ENCODE assay signal across 11 mouse cellular contexts in the genomic region with DNA sequence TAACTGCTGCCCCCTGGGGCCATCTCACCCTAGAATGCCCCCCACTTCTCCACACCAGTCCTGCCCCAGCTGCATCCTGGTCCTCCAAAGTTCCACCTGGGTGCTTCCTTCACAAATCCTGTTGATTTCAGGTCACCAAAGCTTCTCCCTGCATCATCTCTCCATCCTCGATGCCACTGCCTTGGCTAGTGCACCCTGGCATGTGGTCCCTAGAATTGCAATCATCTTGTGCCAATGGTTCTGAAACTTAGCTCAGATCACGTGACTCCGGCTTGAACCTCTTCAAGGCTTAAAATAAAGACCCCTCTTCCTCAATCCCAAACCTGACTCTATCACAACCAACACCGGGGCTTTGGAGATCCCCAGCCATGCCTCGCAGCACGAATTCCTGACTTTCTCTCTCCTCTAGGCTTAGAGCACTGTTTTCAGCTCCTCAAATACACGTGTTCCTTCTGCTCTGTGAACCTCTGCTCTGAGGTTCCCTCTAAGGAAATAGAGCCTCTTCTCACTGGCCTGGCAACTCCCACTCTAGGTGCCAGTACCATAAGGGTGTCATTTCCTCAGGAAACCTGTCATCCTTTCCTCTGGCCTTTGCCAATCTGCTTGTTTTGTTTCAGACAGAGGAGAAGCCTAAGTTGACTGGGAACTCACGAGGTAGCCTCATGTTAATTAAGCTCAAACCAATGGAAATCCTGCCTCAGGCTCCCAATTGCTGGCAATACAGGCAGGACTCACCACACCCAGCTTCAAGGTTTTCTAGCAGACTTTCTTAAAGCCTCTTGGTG. TPM values are rescaled to one million over a fixed set of nuclear protein-coding genes. Genes with fewer than 3 reads are reported as not detected.
A peak's percentile ranks its signal among the peaks of the same experiment; 100 is the strongest.
DNase-seq lines count a peak whose midpoint lies in the region; ATAC-seq and TF ChIP-seq lines count a peak whose summit lies in the region.
"Had no signal": no experiment of that assay in that cellular context is flagged by ENCODE, and none has a peak within 500 bp of the region (broad histone marks: within the 10 kb centered on the region; RNA-seq: fewer than 3 reads in every experiment).

No protein-coding gene starts in this region.

- H3K27me3 ChIP-seq in hindbrain, embryonic 12.5 days = peaks cover 16% of the 10 kb centered on the region
- H3K27me3 ChIP-seq in midbrain, postnatal 0 days (ENCODE audit: insufficient read depth, low read length) = no peaks in the 10 kb centered on the region

- H3K4me1 ChIP-seq in hindbrain, embryonic 12.5 days = peaks cover 55% of the 10 kb centered on the region
- peaks cover 23% of the 10 kb centered on the region; the same call in 1 of the 2 replicates for H3K4me1 ChIP-seq in midbrain, postnatal 0 days (ENCODE audit: insufficient read depth, low read length)

- peak overlapping the region; percentile 74 for H3K4me3 ChIP-seq in hindbrain, embryonic 12.5 days
- H3K4me3 ChIP-seq in midbrain, postnatal 0 days (ENCODE audit: low read depth, low read length) = peak overlapping the region; percentile 74
- H3K4me3 ChIP-seq: heart, embryonic 13.5 days had no signal

- WGBS in hindbrain, embryonic 12.5 days = 45% methylated on average over 8 of the region's 8 CpGs
- WGBS in midbrain, postnatal 0 days = 22% methylated on average over 8 of the region's 8 CpGs

- peak overlapping the region; percentile 79 for H3K4me2 ChIP-seq in hindbrain, embryonic 12.5 days (replicated peaks)
- peak overlapping the region; percentile 76 for H3K4me2 ChIP-seq in midbrain, postnatal 0 days (ENCODE audit: low read depth, low read length, poor library complexity, severe bottlenecking)
- H3K4me2 ChIP-seq: heart, embryonic 13.5 days had no signal

- TF ChIP-seq CTCF in midbrain, postnatal 0 days (IDR thresholded peaks at IDR 0.05) = no peak

- H3K27ac ChIP-seq in hindbrain, embryonic 12.5 days = no peak overlapping the region; the same call in 1 of the 2 replicates
- H3K27ac ChIP-seq in midbrain, postnatal 0 days (ENCODE audit: low read depth, low read length) = peak overlapping the region; percentile 20; the same call in 1 of the 2 replicates
- H3K27ac ChIP-seq: heart, embryonic 13.5 days had no signal

- H3K36me3 ChIP-seq in hindbrain, embryonic 12.5 days = no peaks in the 10 kb centered on the region
- H3K36me3 ChIP-seq in midbrain, postnatal 0 days (ENCODE audit: insufficient read depth, low read length) = no peaks in the 10 kb centered on the region
- H3K36me3 ChIP-seq: heart, embryonic 13.5 days had no signal

- H3K9ac ChIP-seq in hindbrain, embryonic 12.5 days = peak overlapping the region; percentile 83
- H3K9ac ChIP-seq in midbrain, postnatal 0 days (replicated peaks; ENCODE audit: low read length, poor library complexity, severe bottlenecking) = no peak overlapping the region; the same call in 1 of the 2 replicates
- H3K9ac ChIP-seq: heart, embryonic 13.5 days had no signal

- no peak for DNase-seq in cerebellum, adult 11 months
- peak; percentile 59 to 60 for DNase-seq in cerebellum, postnatal 25 days
- DNase-seq in midbrain, postnatal 0 days (ENCODE audit: low spot score) = peak; percentile 27
- DNase-seq in Muller cell, postnatal 12 days (ENCODE audit: inconsistent ontology term) = no peak
- DNase-seq in urinary bladder, postnatal 10 days (ENCODE audit: low spot score) = no peak
- DNase-seq in right cerebral cortex, postnatal 4 days = no peak
- DNase-seq: kidney, postnatal 10 days; lung, adult 18-20 months had no signal

- no peaks in the 10 kb centered on the region for H3K9me3 ChIP-seq in hindbrain, embryonic 12.5 days (replicated peaks)
- H3K9me3 ChIP-seq in midbrain, postnatal 0 days (ENCODE audit: low read length) = no peaks in the 10 kb centered on the region
- H3K9me3 ChIP-seq: heart, embryonic 13.5 days had no signal

- ATAC-seq in cerebellum, adult (ENCODE audit: insufficient number of reproducible peaks, low FRiP score, low TSS enrichment) = 0 out of 2 replicates have a peak, but pooled peaks have one; percentile 18
- no peak for ATAC-seq in hindbrain, embryonic 12.5 days (ENCODE audit: low FRiP score)
- no peak for ATAC-seq in midbrain, postnatal 0 days (ENCODE audit: low FRiP score)

RNA-seq across cellular contexts. Expression of a gene that starts 6.0 kb away (rescaled TPM):
- polyA plus RNA-seq in hindbrain, embryonic 12.5 days (2016; fragmentation: Nextera tagmentation; extraction: Ambion mirVana) = 32.1 and 35.1 TPM in 2 replicates
- total RNA-seq in midbrain, postnatal 0 days (2014; rRNA removed) = 56.6 and 62.6 TPM in 2 replicates
- 33.0 and 37.4 TPM in 2 replicates for polyA plus RNA-seq in midbrain, postnatal 0 days (2015; fragmentation: Nextera tagmentation; extraction: Ambion mirVana)

RNA-seq across cellular contexts. Expression of a gene that starts 55.9 kb away (rescaled TPM):
- polyA plus RNA-seq in hindbrain, embryonic 12.5 days (2016; fragmentation: Nextera tagmentation; extraction: Ambion mirVana) = 27.1 and 27.4 TPM in 2 replicates
- 29.2 and 41.6 TPM in 2 replicates for total RNA-seq in midbrain, postnatal 0 days (2014; rRNA removed)
- polyA plus RNA-seq in midbrain, postnatal 0 days (2015; fragmentation: Nextera tagmentation; extraction: Ambion mirVana) = 34.2 and 38.2 TPM in 2 replicates

Comparison
In these comparisons a context has a peak if more than half of its experiments do, and no peak if none do; other contexts are left out.
1. DNase-seq: peak in cerebellum, postnatal 25 days (2 of 2) and midbrain, postnatal 0 days (single experiment); none in cerebellum, adult 11 months (single experiment), Muller cell, postnatal 12 days (single experiment), urinary bladder, postnatal 10 days (single experiment) and right cerebral cortex, postnatal 4 days (single experiment).